Mouse (Mus musculus) left cerebral cortex, postnatal 25 days (tissue): ENCODE data around the gene Msrb1. TPM values are rescaled to one million over a fixed set of nuclear protein-coding genes. Genes with fewer than 3 reads are reported as not detected.

Experiments used
- DNase-seq, 2 experiments: peaks; one replicate each; pipeline ENCODE4 v3.0.0; 2022; ENCODE audit warnings: low spot score in 2 of 2, mixed read lengths in 1 of 2
- intact Hi-C: fragments of 180-260 bp; cut with DNase I; formaldehyde crosslinking; loops from one replicate; pipeline ENCODE4 v1.15.1; 2025
- total RNA-seq, 2 experiments: library from RNA; stranded (reverse); gene quantifications; 2 replicates each; pipeline ENCODE4 v1.2.3; 2021

Gene Msrb1
- 10 to 100 TPM; 31.4 to 35.8 TPM for total RNA-seq

DNA sequence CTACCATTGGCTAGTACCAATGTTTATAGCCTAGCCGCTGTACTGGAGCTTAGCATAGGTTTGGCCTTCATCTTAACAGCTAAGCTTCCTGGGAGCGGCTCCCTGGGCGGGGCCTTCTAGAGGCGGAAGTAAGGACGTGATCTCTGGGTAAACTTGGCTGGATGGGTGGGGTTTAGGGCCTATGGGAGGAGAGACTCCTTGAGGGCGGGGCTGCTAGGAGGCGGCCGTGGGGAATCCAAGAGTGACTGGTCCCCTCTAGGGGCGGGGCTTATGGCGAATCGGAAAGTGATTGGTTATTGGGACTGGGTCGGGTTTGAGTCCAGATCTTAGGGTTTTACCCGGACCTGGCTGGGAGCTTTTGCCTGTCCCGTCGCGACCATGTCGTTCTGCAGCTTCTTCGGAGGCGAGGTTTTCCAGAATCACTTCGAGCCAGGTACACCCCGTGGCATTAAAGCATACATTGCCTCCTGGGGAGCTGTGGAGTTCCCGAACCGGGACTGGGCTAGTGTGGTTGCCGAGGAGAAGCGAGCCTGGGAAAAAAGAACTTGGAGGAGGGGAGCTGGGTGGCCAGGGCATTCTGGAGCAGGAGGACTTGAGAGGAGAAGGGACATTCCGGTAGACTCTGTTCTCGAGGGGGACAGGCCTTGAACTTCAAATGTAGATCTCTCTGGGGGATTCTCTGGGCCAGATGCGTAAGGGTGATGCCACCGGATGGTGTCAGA, at the start of gene Msrb1:
Gene Msrb1 (plus strand): TSS at position 313 of the 722 bp plus-strand sequence.
- intact Hi-C loops = no loop called here
- peak; percentile 86 to 97 for DNase-seq

GRCm38 (mm10) chr17:24687146-24687595, 49.3 kb upstream of the Msrb1 start:
- no peak for DNase-seq
- intact Hi-C loops = no loop called here

GRCm38 (mm10) chr17:24687599-24687998, 48.8 kb upstream of the Msrb1 start:
- intact Hi-C loops = no loop called here
- no peak for DNase-seq

DNA sequence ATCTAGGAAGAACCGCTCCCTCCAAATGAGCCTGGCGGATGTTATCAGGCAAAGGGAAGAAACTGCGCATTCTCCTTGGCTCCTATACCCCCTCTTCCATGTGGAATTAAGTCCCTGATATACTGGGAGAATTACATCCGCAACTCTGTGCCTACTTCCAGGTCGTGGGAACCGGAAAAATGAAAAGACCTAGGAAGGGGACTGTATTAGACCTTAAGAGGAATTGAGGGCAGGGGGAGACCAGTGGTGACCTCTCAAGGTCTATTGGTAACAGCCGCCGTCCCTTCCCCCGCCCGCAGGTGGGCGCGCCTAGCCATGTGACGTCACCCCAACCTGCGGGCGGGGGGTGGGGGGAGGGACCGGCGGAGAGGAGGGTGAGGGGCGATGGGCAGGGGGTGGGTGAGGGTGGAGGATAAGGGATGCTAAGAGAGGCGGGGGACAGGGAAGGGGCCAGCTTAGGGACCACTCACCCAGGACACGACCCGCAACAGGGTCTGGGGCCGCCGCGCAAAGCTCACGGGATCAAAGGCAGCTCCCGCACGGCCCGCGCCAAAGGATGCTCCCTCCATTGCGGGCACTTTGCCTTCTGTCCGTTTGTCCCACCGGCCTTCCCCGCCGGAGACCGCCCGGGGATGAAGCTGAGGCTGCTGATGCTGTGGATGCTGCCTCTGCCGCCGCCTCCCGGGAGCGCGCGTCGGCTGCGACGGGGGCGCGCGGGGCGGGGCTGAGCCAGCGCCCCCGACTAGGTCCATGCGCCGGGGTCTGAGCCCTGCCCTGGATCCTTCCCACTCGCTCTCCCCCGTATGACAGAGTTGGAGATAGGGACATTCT, 47.0 kb upstream of the Msrb1 start, which contains the start of gene Syngr3:
Gene Syngr3 (minus strand): TSS at position 705 of the 831 bp plus-strand sequence.
- DNase-seq = peak; percentile 52 to 60
- intact Hi-C loops = no loop called here

DNA sequence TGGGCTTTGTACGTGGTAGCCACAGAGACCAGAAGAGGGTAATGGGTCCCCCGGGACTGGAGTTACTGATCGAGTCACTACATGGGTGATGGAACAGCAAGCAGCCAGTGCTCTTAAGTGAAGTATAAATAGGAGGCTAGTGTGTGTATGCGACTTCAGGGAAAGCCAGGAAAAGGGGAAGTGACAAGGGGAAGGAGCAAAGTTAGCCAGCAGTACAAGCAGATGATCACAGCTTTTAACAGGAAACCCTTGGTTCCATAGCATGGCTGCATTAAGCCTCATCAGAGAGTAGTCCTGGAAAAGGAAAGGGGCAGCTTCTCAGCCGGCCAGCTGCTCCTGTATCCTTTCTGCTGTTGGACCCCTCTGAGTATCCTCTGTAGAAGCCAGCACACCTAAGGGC, 44.1 kb upstream of the Msrb1 start:
- DNase-seq = no peak
- intact Hi-C loops = no loop called here

GRCm38 (mm10) chr17:24695326-24696010, 41.0 kb upstream of the Msrb1 start:
- DNase-seq = no peak
- intact Hi-C loops = no loop called here

GRCm38 (mm10) chr17:24696011-24696697, 40.3 kb upstream of the Msrb1 start, which contains the start of the genes Gfer and Noxo1:
Gene Gfer, minus strand, starts transcription at chr17:24696156.
Gene Noxo1, plus strand, starts transcription at chr17:24696234.
- intact Hi-C loops = no loop called here

GRCm38 (mm10) chr17:24697985-24698384, 38.5 kb upstream of the Msrb1 start:
- no peak for DNase-seq
- intact Hi-C loops = no loop called here

More at GRCm38 (mm10) chr17:24696011-24696697, 40.3 kb upstream of the Msrb1 start, which contains the start of the genes Gfer and Noxo1:
- peak; percentile 82 to 86 for DNase-seq

DNA sequence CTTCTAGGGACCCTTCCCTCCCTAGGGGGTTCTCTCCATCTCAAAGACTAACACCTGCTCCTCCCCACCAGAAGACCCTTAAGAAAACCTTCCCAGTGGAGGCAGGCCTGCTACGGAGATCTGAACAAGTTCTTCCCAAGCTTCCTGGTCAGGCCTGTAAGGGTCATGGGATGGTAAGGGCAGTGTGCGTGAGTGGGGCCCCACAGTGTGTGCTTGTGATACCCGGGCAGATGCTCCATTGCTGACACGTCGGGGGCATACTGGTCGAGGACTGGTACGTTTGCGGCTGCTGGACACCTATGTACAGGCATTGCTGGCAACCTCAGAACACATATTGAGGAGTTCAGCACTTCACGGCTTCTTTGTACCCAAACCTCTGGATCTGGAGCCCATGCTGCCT, 37.7 kb upstream of the Msrb1 start:
- intact Hi-C loops = no loop called here
- DNase-seq = no peak

DNA sequence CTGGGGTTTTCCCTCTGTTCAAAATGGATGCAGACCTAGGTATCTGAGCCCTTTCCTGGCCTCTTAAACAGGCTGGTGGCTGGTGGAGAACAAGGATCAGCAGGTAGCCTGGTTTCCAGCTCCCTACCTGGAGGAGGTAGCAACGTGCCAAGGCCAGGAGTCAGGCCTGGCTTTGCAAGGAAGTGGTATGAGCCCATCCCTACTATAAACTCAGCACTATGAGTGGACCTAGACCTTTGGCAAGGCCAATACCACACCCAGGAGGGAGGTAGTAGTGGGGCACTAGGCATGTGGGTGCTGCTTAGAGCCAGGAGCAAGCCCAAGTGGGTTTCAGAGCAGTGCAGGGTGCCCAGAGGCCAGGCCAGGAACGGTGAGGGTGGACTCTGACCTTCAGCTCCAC, 37.0 kb upstream of the Msrb1 start:
- intact Hi-C loops = no loop called here
- no peak for DNase-seq

- no peak for DNase-seq
- intact Hi-C loops = no loop called here
These were observed 35.2 kb upstream of the Msrb1 start for GRCm38 (mm10) chr17:24701251-24701650.

DNA sequence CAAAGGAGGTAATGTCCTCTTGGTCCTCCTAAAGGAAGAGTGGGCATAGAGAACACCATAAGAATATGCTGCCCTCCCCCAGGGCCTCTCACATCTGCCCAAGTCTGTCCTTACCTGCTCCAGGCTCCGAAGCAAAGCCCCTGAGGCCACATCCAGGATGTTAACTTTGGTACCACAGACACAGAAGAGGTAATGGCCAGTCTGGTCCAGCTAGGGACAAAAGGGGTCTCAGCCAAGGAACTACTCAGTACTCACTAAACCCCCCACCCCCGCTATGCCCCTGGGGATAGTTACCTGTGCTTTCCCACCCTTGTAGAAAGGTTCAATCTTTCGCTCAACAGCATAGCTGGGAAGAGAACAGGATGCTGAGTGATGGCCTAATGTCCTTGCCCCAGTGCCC, 30.6 kb upstream of the Msrb1 start:
- intact Hi-C loops = no loop called here
- no peak for DNase-seq

GRCm38 (mm10) chr17:24706982-24707800, 29.3 kb upstream of the Msrb1 start, which contains the start of gene Tbl3:
Gene Tbl3, minus strand, starts transcription at chr17:24707660.
- intact Hi-C loops = no loop called here
- DNase-seq = peak; percentile 97 to 98

- DNase-seq = no peak
- intact Hi-C loops = no loop called here
These were observed 28.5 kb upstream of the Msrb1 start for GRCm38 (mm10) chr17:24707801-24708425.

DNA sequence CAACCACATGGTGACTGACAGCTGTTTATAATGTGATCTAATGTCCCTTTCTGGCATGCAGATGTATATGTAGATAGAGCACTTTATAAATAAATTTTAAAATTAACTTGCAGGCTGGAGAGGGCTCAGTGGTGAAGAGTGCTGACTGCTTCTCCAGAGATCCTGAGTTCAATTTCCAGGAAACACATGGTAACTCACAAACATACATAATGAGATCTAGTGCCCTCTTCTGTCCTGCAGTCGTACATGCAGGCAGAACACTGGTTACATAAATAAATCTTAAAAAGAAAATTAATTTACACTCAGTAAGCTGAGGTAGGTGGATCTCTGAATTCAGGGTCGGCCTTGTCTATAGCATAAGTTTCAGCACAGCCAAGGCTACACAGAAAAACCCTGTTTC, 27.8 kb upstream of the Msrb1 start:
- intact Hi-C loops = no loop called here

DNA sequence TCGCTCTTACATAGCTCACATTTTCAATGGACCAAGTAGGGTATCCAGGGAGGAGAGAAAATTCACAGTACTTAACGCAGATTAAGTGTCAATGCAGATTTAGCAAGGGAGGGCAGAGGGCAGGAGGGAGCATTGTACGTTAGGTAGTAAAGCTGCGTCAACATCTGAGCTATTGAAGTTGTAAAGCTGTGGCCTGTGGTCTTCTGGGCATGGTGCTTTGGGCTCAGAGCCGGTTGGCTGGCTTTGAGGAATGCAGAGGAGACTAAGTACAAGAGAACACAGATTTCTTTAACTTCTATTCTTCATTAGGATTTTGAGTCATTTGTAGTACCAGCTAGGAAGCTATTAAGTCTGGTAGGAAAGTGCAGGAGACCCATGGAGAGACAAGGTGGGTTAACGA, 20.9 kb upstream of the Msrb1 start:
- no peak for DNase-seq
- intact Hi-C loops = no loop called here

More for the DNA sequence above, 27.8 kb upstream of the Msrb1 start:
- DNase-seq = peak in 1 of 2 experiments; percentile 31

DNA sequence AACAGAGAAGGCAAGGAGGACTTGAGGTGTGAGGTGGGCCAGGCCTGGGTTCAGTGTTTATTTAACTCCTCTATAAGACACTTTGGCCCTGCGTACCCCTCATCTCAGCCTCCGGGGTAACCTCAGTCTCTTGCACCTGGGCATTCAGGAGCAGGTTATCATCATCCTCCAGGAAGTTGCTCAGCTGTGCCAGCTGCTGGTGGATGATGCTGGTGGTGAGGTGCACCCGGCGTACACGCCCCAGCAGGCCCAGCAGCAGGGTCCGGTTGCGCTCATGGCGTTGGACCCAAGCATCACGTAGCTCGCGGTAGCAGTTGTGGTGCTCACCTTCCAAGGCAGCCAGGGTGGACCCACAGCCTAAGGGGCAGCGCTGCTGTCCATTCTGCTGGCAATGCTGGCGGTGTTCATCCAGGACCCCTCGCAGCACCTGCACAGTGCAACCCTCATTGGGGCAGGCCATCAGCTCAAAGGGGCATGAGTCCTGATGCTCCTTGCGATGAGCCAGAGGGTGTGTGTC, 20.2 kb upstream of the Msrb1 start:
- no peak for DNase-seq
- intact Hi-C loops = no loop called here

GRCm38 (mm10) chr17:24717943-24718342, 18.5 kb upstream of the Msrb1 start, which contains the start of the genes Rnf151 and Rps2:
Gene Rnf151, minus strand, starts transcription at chr17:24718063.
Gene Rps2, plus strand, starts transcription at chr17:24718116.
- DNase-seq = no peak
- intact Hi-C loops = no loop called here
